Mouse (Mus musculus): ENCODE results near the gene Ephb3. TPM values are rescaled to one million over a fixed set of nuclear protein-coding genes. Genes with fewer than 3 reads are reported as not detected.

Ephb3 gene
- polyA plus RNA-seq, 1 experiment from 2014 or later, result 3.0 TPM

DNA sequence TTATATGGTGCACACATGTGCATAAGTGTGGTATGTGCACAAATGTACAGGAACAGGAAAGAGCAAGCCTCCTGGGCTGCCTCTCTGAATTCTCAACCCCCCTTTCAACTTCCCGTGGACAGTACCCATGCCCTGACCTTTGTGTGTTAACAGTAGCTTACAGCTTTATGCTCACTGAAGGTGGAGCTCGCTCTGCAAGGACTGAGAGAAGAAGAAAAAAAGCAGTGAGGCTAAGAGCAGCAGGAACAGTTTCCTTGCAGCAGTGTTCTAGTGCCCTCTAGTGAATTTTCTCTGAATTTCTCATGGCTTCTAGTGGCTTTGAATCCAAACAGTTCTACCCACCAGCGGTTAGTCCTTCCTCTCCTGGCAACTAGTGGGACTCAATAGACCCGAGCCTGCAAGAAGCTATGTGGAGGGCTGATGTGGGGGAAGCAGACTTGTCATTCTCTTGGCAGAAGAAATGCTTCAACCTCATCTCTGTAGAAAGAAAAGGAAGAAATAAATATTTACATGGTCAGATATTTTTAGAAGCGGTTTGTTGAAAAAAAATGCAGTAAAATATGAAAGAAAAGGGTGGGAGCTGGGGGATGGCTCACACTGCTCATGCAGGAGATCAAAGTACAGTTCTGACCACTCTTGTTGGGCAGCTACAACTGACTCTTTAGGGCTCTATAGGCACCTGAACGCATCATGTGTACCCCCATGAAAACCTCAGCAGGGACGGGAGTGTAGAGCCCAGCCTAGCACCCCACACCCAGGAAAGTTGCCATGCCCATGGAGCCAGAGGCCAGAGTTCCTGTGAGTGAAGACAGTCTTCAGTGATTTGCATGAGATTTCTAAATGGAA is 11.8 kb upstream of the Ephb3 start:
- no peaks in the 10 kb centered on the region for H3K27me3 ChIP-seq (replicated peaks)
- 0 out of 2 replicates have a peak, but pooled peaks cover 3% of the 10 kb centered on the region for H3K4me1 ChIP-seq
- H3K9me3 ChIP-seq (replicated peaks), result no peaks in the 10 kb centered on the region
- H3K27ac ChIP-seq, result no peak overlapping the region
- 26% methylated on average over 7 of the region's 7 CpGs for WGBS (ENCODE audit: insufficient replicate concordance)
- H3K4me3 ChIP-seq, result no peak overlapping the region
- H3K36me3 ChIP-seq, result no peaks in the 10 kb centered on the region
- no peak overlapping the region for H3K9ac ChIP-seq
- no peak overlapping the region for H3K4me2 ChIP-seq
- no peak for ATAC-seq

DNA sequence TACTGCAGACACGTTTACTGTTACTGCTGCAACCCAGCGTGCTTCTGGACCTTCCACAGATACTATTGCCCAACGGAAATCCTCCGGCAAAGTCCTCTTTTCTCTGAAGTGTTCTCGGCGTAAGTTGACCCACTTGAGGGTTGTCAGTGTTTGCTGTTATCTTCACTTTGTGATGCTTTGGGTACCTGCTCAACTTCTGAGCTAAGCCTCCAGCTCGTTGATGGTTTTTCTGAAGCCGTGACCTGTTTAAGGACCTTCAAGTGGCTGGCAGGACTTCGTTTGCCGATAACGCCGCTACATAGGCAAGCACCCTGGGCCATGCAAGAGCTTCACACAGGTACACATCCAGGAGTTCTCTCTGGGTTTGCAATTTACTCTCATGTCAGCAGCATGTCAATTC is 10.4 kb upstream of the Ephb3 start:
- WGBS (ENCODE audit: insufficient replicate concordance), result 69% methylated on average over 12 of the region's 12 CpGs
- Histone ChIP-seq H3K4me3 (no peak overlapping the region), H3K27me3 (replicated peaks) (no peaks in the 10 kb centered on the region), H3K9me3 (replicated peaks) (no peaks in the 10 kb centered on the region), H3K9ac (no peak overlapping the region), H3K36me3 (no peaks in the 10 kb centered on the region), H3K27ac (no peak overlapping the region), H3K4me2 (no peak overlapping the region), H3K4me1 (0 out of 2 replicates have a peak, but pooled peaks cover 4% of the 10 kb centered on the region)
- ATAC-seq, result no peak

DNA sequence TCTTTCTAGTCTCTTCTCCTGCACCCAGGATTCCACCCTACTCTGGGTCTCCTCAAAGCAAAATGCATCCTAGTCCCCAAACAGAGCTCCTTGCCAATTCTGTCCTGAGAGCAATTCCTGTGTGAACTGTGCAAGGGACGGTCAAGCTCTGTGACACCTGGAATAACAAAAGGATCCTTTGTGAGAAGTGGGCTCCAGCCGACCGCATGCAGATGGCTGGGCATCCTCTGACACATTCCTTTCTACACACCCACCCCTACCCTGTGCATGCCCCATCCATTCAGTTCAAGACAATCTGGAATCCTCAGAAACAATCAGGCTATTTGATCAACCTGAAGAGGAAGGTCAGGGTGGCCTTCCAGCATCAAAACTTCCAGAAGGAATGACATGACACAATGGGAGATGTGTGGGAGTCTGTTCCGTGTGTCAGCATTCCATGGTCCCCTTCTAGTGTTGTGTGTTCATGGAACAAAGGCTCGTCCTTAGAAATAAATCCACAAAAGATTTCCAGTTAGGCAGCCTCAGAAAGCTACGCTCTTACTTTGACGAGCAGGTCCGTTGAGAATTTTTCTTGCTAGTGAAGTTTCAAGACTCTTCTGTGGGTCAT is 9.2 kb upstream of the Ephb3 start:
- H3K27ac ChIP-seq, result no peak overlapping the region

DNA sequence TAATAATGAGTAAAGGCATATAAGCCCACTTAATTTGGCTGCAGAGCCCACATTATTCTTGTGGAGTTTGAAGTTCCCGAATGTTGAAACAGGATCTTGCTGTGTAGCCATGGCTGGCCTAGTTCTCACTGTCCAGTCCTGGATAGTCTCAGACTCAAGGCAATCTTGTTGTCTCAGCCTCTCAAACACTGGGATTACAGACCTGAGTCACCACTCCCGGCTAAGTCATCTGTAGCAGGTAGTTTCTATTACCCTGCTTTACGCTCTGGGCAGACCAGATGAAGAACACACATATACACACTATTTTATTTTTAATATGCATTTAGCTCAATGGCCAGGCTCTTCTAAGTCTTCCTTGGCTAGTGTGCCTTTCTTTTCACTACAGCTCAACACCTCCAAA is 8.0 kb upstream of the Ephb3 start:
- no peaks in the 10 kb centered on the region for H3K36me3 ChIP-seq
- ATAC-seq, result no peak
- 77% methylated on average over 3 of the region's 3 CpGs for WGBS (ENCODE audit: insufficient replicate concordance)
- no peak overlapping the region for H3K27ac ChIP-seq
- peaks cover 12% of the 10 kb centered on the region; the same call in 1 of the 2 replicates for H3K27me3 ChIP-seq (replicated peaks)
- H3K9ac ChIP-seq, result no peak overlapping the region
- H3K9me3 ChIP-seq (replicated peaks), result no peaks in the 10 kb centered on the region
- 0 out of 2 replicates have a peak, but pooled peaks cover 4% of the 10 kb centered on the region for H3K4me1 ChIP-seq
- no peak overlapping the region for H3K4me2 ChIP-seq
- no peak overlapping the region for H3K4me3 ChIP-seq

More for the DNA sequence above, 9.2 kb upstream of the Ephb3 start:
- Histone ChIP-seq H3K4me2 (no peak overlapping the region), H3K4me3 (no peak overlapping the region), H3K27me3 (replicated peaks) (peaks cover 7% of the 10 kb centered on the region; the same call in 1 of the 2 replicates), H3K36me3 (no peaks in the 10 kb centered on the region), H3K9me3 (replicated peaks) (no peaks in the 10 kb centered on the region), H3K9ac (no peak overlapping the region), H3K4me1 (0 out of 2 replicates have a peak, but pooled peaks cover 4% of the 10 kb centered on the region)
- ATAC-seq, result no peak
- 71% methylated on average over 8 of the region's 8 CpGs for WGBS (ENCODE audit: insufficient replicate concordance)

DNA sequence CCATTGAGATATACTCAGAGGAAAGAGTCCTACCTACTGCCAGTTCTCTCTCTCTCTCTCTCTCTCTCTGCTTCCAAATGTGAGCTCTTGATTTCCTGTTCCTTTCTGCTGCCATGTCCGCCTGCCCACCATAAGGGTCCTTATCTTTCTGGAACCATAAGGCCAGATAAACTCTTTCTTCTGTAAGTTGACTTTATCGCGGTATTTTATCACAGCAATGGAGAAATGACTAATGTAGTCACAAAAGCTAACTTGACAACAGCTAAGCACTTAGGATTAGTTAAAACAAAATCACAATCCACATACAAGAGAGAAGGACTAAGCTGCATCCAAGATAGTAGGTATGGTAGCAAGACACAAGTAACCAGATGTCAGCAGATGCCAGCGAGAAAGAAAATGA is 7.0 kb upstream of the Ephb3 start:
- ATAC-seq, result no peak
- 36% methylated on average over 4 of the region's 4 CpGs for WGBS (ENCODE audit: insufficient replicate concordance)
- H3K9me3 ChIP-seq (replicated peaks), result no peaks in the 10 kb centered on the region
- no peaks in the 10 kb centered on the region for H3K36me3 ChIP-seq
- H3K27me3 ChIP-seq (replicated peaks), result peaks cover 22% of the 10 kb centered on the region
- no peak overlapping the region for H3K27ac ChIP-seq
- no peak overlapping the region for H3K4me2 ChIP-seq
- no peak overlapping the region for H3K9ac ChIP-seq
- H3K4me1 ChIP-seq, result 0 out of 2 replicates have a peak, but pooled peaks cover 4% of the 10 kb centered on the region
- no peak overlapping the region for H3K4me3 ChIP-seq

DNA sequence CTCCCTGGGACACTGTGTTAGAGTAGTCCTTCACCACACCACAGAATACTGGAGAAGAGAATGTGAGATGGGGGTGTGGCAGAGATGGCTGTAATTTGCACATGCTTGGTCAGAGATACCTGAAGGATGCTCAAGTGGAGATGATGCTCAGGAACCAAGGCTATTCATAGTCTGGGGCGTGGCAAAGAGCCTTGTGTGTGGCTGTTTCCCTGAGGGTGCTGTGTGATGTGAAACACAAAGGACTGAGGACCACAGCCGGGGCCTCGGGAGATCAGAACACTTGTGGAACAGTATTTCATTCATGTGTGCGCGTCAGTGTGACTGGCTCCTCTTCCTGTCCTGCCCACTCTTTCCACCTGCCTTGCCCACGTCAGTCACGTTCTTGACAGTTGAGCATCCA is 6.5 kb upstream of the Ephb3 start:
- Histone ChIP-seq H3K4me3 (no peak overlapping the region), H3K36me3 (no peaks in the 10 kb centered on the region), H3K9me3 (replicated peaks) (no peaks in the 10 kb centered on the region), H3K27me3 (replicated peaks) (peaks cover 27% of the 10 kb centered on the region), H3K4me2 (no peak overlapping the region), H3K4me1 (0 out of 2 replicates have a peak, but pooled peaks cover 4% of the 10 kb centered on the region), H3K27ac (no peak overlapping the region), H3K9ac (no peak overlapping the region)
- no peak for ATAC-seq
- 72% methylated on average over 7 of the region's 7 CpGs for WGBS (ENCODE audit: insufficient replicate concordance)

DNA sequence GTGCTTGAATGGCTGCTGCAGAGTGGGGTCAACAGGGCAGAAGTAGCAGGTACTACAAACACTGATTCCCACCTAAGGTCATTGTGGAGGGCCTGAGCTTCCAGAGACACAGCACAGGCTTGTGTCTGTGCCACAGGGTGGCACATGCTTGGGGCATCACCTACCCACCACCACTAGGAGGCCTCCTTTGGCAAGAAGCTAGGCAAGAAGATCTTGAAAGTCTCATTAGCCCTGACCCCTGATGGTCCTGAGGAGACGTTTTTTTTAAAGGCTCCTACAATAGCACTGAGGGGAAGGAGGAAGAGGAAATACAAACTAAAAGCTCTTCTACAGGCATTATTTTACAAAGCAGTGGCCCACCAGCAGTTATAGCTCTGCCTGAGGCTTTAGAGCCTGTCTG is 6.0 kb upstream of the Ephb3 start:
- peaks cover 32% of the 10 kb centered on the region for H3K27me3 ChIP-seq (replicated peaks)
- no peak overlapping the region for H3K4me3 ChIP-seq
- H3K4me2 ChIP-seq, result no peak overlapping the region
- no peak for ATAC-seq
- H3K9ac ChIP-seq, result no peak overlapping the region
- WGBS (ENCODE audit: insufficient replicate concordance), result 0% methylated on average over 1 of the region's 1 CpGs
- H3K4me1 ChIP-seq, result 0 out of 2 replicates have a peak, but pooled peaks cover 4% of the 10 kb centered on the region
- no peaks in the 10 kb centered on the region for H3K9me3 ChIP-seq (replicated peaks)
- no peaks in the 10 kb centered on the region for H3K36me3 ChIP-seq
- no peak overlapping the region for H3K27ac ChIP-seq

DNA sequence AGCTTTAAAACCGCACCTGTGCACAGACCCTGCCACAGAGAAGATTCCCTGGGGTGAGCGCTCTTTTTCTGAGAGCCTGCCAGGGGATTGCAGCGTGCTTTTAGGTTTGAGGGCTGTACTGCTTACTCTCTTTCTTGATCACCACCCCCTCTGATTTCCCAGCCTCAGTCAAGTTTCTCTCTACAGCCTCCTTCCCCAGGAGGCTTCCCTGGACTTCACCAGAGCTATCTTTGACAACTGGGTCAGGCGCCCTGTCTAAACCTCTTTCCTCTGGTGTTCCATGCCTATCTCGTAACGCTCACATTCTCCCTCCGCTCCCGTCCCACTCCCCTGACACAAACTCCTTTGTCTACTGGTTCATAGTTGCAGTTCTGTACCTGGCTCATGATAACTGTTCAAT is 5.1 kb upstream of the Ephb3 start:
- ATAC-seq, result no peak
- Histone ChIP-seq H3K36me3 (no peaks in the 10 kb centered on the region), H3K4me1 (peaks cover 5% of the 10 kb centered on the region; the same call in 1 of the 2 replicates), H3K9me3 (replicated peaks) (no peaks in the 10 kb centered on the region), H3K4me3 (no peak overlapping the region), H3K4me2 (no peak overlapping the region), H3K27me3 (replicated peaks) (peaks cover 41% of the 10 kb centered on the region), H3K27ac (no peak overlapping the region), H3K9ac (no peak overlapping the region)
- 58% methylated on average over 8 of the region's 8 CpGs for whole genome bisulfite sequencing (ENCODE audit: insufficient replicate concordance)

DNA sequence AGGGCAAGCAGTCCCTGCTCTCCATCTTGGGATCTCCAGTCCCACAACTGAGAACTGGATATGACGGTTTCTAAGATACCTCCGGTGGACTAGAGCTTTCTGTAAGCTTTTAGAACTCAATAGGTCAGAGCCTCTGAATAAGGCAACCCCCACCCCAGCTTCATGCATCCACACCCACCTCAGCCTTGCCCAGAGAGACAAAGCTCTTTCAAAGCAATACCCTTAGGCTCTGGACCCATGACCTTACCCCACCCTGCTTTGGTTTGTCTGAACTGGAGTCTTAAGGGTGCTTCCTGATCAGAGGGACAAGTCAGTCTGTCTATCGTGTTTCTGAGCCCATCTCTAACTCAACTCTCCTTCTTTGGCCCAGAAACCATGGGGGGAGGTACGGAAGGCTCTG is 1.8 kb upstream of the Ephb3 start:
- no peak for ATAC-seq
- no peaks in the 10 kb centered on the region for H3K36me3 ChIP-seq
- no peak overlapping the region for H3K4me3 ChIP-seq
- H3K4me2 ChIP-seq, result no peak overlapping the region
- H3K27ac ChIP-seq, result no peak overlapping the region
- H3K9me3 ChIP-seq (replicated peaks), result no peaks in the 10 kb centered on the region
- H3K9ac ChIP-seq, result no peak overlapping the region
- H3K4me1 ChIP-seq, result peaks cover 12% of the 10 kb centered on the region; the same call in 1 of the 2 replicates
- 64% methylated on average over 4 of the region's 4 CpGs for WGBS (ENCODE audit: insufficient replicate concordance)
- H3K27me3 ChIP-seq (replicated peaks), result peaks cover 74% of the 10 kb centered on the region

DNA sequence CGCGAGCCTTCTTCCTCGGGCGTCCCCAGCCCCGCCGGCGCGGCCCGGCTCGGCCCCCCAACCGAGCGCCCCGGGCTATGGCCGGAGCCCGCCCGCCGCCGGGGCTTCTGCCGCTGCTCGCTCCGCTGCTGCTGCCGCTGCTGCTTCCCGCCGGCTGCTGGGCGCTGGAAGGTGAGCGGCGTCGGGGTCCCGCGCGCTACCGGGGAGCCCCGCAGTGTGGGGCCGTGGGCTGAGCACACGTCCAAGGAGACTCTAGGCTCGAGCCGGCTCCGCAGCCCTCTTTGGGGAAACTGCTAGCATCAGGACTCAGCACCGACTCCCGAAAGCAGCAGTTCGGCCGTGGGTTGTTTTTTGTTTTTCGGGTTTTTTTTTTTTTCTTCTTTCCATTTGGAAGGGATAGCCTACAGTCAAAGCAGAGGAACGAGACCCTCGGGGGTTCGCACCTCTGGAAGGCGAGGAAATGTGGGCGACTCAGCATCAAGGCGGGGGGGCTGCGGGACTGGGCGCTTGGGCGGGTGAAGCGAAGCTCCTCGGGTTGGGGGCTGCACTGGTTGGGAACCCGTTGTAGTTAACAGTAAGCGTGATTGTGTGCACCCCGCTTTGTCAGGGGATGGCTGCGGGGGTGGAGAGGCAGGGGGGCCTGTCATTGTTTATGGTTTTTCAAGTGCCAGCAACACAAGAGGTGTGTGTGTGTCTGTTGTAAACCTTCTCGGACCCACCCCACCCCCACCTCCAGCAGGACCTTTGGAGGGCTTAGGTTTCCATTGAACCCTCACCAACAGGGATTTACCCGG is 735 bp downstream of the Ephb3 start:
- Histone ChIP-seq H3K27me3 (replicated peaks) (peaks cover 93% of the 10 kb centered on the region), H3K9ac (peak overlapping the region; percentile 62), H3K27ac (no peak overlapping the region), H3K4me1 (peaks cover 11% of the 10 kb centered on the region; the same call in 1 of the 2 replicates), H3K36me3 (no peaks in the 10 kb centered on the region), H3K9me3 (replicated peaks) (no peaks in the 10 kb centered on the region), H3K4me2 (peak overlapping the region; percentile 73), H3K4me3 (peak overlapping the region; percentile 58)
- WGBS (ENCODE audit: insufficient replicate concordance), result 4% methylated on average over 60 of the region's 60 CpGs
- ATAC-seq, result no peak

DNA sequence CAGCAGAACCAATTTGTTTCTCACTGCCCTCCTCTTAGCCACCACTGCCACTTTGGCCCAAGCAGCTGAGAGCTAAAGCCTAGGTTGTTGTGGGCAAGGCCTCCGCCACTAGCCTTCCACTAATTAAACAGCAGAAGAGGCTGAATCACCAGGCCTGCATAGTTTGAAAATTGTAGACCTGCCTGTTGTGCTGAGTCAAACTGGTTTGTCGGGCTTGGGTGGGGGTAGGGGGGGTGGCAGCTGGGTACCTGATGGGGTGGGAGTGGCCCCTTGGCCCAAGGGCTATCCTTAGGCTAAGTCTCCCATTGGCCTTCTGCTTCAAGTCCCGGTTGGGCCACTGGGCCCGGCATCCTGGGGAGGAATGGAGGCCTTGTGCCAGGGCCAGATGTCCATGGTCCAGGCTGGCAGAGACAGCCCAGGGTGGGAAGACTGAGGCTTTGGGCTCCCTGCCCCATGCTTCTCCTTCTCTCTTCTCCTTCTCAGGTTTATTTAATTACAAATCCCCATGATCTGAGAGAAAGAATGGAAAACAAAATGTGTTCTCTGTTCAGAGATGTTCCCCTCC is 3.5 kb downstream of the Ephb3 start:
- WGBS (ENCODE audit: insufficient replicate concordance), result 57% methylated on average over 4 of the region's 4 CpGs
- no peak for ATAC-seq
- no peak overlapping the region for H3K9ac ChIP-seq
- no peak overlapping the region for H3K4me3 ChIP-seq
- no peaks in the 10 kb centered on the region for H3K36me3 ChIP-seq
- peaks cover 11% of the 10 kb centered on the region for H3K4me1 ChIP-seq
- peaks cover 97% of the 10 kb centered on the region for H3K27me3 ChIP-seq (replicated peaks)
- H3K27ac ChIP-seq, result no peak overlapping the region
- no peak overlapping the region for H3K4me2 ChIP-seq
- no peaks in the 10 kb centered on the region for H3K9me3 ChIP-seq (replicated peaks)

Measured in liver, embryonic 12.5 days (tissue).